Mouse (Mus musculus) bone marrow, adult 2 months (tissue): ENCODE measurements around the gene Zap70.

Experiments
- CTCF ChIP-seq: fragments of 200-500 bp; IDR thresholded peaks from 2 replicates; pipeline ENCODE4 v1.5.1; 2011; ENCODE audit warnings: low read length, control low read depth; ENCODE audit not compliant: control insufficient read depth, insufficient read depth
- POLR2A ChIP-seq: fragments of 200-500 bp; IDR thresholded peaks from 2 replicates; pipeline ENCODE4 v1.6.1; 2011; ENCODE audit warnings: low read depth, mild to moderate bottlenecking, control low read depth, low read length, borderline replicate concordance; ENCODE audit not compliant: control insufficient read depth

DNA sequence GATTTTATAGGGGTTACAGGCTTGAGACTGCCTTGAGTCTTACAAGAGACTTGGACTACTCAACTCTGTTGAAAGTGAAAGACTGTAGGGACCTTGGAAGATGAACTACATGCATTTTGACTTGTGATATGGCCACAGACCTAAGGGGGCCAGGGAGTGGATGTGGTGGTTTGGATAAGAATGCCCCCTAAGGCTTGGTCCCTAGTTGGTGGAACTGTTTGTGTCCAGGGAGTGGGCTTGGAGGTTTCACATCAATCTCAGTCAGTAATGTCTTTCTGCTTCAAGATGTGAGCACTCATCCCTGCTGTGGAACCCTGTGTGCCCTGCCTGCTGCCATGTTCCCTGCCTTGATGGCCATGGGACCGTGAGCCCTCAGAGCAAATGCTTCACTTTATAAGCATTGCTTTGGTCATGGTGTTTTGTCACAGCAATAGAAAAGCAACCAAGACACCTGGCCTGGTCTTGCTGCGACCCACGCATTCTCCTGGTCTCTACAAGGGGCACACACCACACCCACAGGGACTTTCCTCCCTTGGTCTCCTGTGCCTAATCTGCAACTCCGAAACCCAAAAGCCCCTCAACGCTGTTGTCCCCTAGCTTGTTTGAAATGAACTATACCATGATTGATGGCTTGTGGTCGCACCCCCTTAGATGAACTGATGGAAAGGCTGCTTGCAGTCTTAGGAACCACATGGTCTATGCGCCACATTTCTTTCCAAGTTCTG is 44.7 kb downstream of the Zap70 start:
- TF ChIP-seq POLR2A (no peak), CTCF (no peak)
